Mouse (Mus musculus): ENCODE measurements around the gene Krt1.
A peak's percentile ranks its signal among the peaks of the same experiment; 100 is the strongest.

Gene Krt1

GRCm38 (mm10) chr15:101850694-101851093 is at the start of gene Krt1:
Gene Krt1 (minus strand): TSS chr15:101850794.
- no peak for DNase-seq

- no peak for DNase-seq
Observed at GRCm38 (mm10) chr15:101895216-101895615, 44.6 kb upstream of the Krt1 start.

GRCm38 (mm10) chr15:101892820-101893219 is 42.2 kb upstream of the Krt1 start, which contains the start of gene Krt76:
Gene Krt76 (minus strand): TSS chr15:101892920.
- no peak for DNase-seq

GRCm38 (mm10) chr15:101879776-101880175 is 29.2 kb upstream of the Krt1 start:
- no peak for DNase-seq

GRCm38 (mm10) chr15:101878041-101878440 is 27.4 kb upstream of the Krt1 start:
- no peak for DNase-seq

- no peak for DNase-seq
Observed at GRCm38 (mm10) chr15:101874383-101874782, 23.8 kb upstream of the Krt1 start.

GRCm38 (mm10) chr15:101873231-101873630 is 22.6 kb upstream of the Krt1 start:
- DNase-seq = no peak

GRCm38 (mm10) chr15:101869431-101869830 is 18.8 kb upstream of the Krt1 start, which contains the start of gene Krt77:
Gene Krt77 (minus strand): TSS chr15:101869705.
- no peak for DNase-seq

GRCm38 (mm10) chr15:101866754-101867153 is 16.2 kb upstream of the Krt1 start:
- DNase-seq = no peak

GRCm38 (mm10) chr15:101860421-101861130 is 10.0 kb upstream of the Krt1 start:
- DNase-seq = no peak

GRCm38 (mm10) chr15:101859735-101860170 is 9.2 kb upstream of the Krt1 start:
- DNase-seq = peak; percentile 15

- DNase-seq = no peak
Observed at GRCm38 (mm10) chr15:101858673-101859425, 8.3 kb upstream of the Krt1 start.

GRCm38 (mm10) chr15:101856696-101857095 is 6.1 kb upstream of the Krt1 start:
- no peak for DNase-seq

GRCm38 (mm10) chr15:101855732-101856131 is 5.1 kb upstream of the Krt1 start:
- DNase-seq = no peak

- DNase-seq = no peak
Observed at GRCm38 (mm10) chr15:101854294-101854693, 3.7 kb upstream of the Krt1 start.

GRCm38 (mm10) chr15:101852571-101852970 is 2.0 kb upstream of the Krt1 start:
- DNase-seq = no peak

GRCm38 (mm10) chr15:101845971-101846403 is 4.6 kb downstream of the Krt1 start:
- DNase-seq = peak; percentile 5

GRCm38 (mm10) chr15:101843192-101843591 is 7.4 kb downstream of the Krt1 start:
- no peak for DNase-seq

GRCm38 (mm10) chr15:101834784-101835328 is 15.7 kb downstream of the Krt1 start:
- DNase-seq = no peak

GRCm38 (mm10) chr15:101833131-101833530 is 17.5 kb downstream of the Krt1 start:
- no peak for DNase-seq

- no peak for DNase-seq
Observed at GRCm38 (mm10) chr15:101829441-101829840, 21.2 kb downstream of the Krt1 start.

- DNase-seq = no peak
Observed at GRCm38 (mm10) chr15:101821786-101822185, 28.8 kb downstream of the Krt1 start.

- no peak for DNase-seq
Observed at GRCm38 (mm10) chr15:101817875-101818274, 32.7 kb downstream of the Krt1 start, which contains the start of gene Krt2. Gene Krt2 (minus strand): TSS chr15:101818169.

Measured in kidney, adult 11 months (tissue).